Mouse (Mus musculus) liver, postnatal 0 days (tissue): ENCODE data around the gene Cux1. TPM values are rescaled to one million over a fixed set of nuclear protein-coding genes. Genes with fewer than 3 reads are reported as not detected.

ENCODE experiments used
- ATAC-seq: fragments of 200-750 bp; cut with Nextera tagmentation; 2 replicates; pipeline ENCODE4 v1.8.0; 2017; ENCODE audit warnings: mild to moderate bottlenecking, moderate library complexity
- DNase-seq: peaks from one replicate; pipeline ENCODE4 v3.0.0-alpha.2; 2016
- H3K27ac ChIP-seq: fragments of 300-500 bp; sonication (generic); 2 replicates; pipeline ENCODE4 v1.5.1; 2014; ENCODE audit warnings: antibody characterized with exemption, moderate library complexity, mild to moderate bottlenecking, low read depth
- H3K27me3 ChIP-seq: fragments of 300-500 bp; sonication (generic); 2 replicates; pipeline ENCODE4 v1.6.1; 2014; ENCODE audit warnings: low read length, control low read depth, mixed read lengths; ENCODE audit not compliant: insufficient read depth
- H3K36me3 ChIP-seq: fragments of 300-500 bp; sonication (generic); replicated peaks from 2 replicates; pipeline ENCODE4 v1.6.1; 2014; ENCODE audit warnings: mild to moderate bottlenecking, control low read depth, low read length, moderate library complexity, mixed read lengths; ENCODE audit not compliant: insufficient read depth
- H3K4me1 ChIP-seq: fragments of 300-500 bp; sonication (generic); 2 replicates; pipeline ENCODE4 v1.6.1; 2014; ENCODE audit warnings: antibody characterized with exemption, mild to moderate bottlenecking, control low read depth; ENCODE audit not compliant: insufficient read depth
- H3K4me2 ChIP-seq: fragments of 300-500 bp; sonication (generic); 2 replicates; pipeline ENCODE4 v1.6.1; 2014; ENCODE audit warnings: low read depth, mild to moderate bottlenecking, low read length, moderate library complexity, mixed read lengths
- H3K4me3 ChIP-seq: fragments of 300-500 bp; sonication (generic); 2 replicates; pipeline ENCODE4 v1.5.1; 2014; ENCODE audit warnings: low read depth, low read length
- H3K9ac ChIP-seq: fragments of 300-500 bp; sonication (generic); replicated peaks from 2 replicates; pipeline ENCODE4 v1.6.1; 2014; ENCODE audit warnings: mild to moderate bottlenecking, moderate library complexity
- H3K9me3 ChIP-seq: fragments of 300-500 bp; sonication (generic); 2 replicates; pipeline ENCODE4 v1.6.1; 2016; ENCODE audit warnings: mild to moderate bottlenecking, control low read depth, low read length, mixed read lengths
- CTCF ChIP-seq: sonication (generic); IDR thresholded peaks from 2 replicates; pipeline ENCODE4 v1.5.1; 2016; ENCODE audit warnings: antibody characterized with exemption, low read depth
- EP300 ChIP-seq: IDR thresholded peaks from 2 replicates; pipeline ENCODE4 v1.6.1; 2016; ENCODE audit warnings: antibody characterized with exemption, low read depth, mild to moderate bottlenecking
- WGBS: fragments of 180-500 bp; shearing (Covaris S2); extraction: QIAGEN DNeasy Blood & Tissue Kit; methylation state at CpG from one replicate; pipeline ENCODE4 v1.1.7; 2014; ENCODE audit not compliant: insufficient replicate concordance; 5-methylcytosine and 5-hydroxymethylcytosine counted together
- polyA plus RNA-seq: library from polyadenylated mRNA; unstranded; fragments of >200 nt; fragmentation: Nextera tagmentation; extraction: Ambion mirVana; gene quantifications from 2 replicates; pipeline ENCODE4 v1.2.1, GENCODE M21; 2015

The Cux1 gene
- polyA plus RNA-seq, 1 experiment from 2014 or later: 10.7 TPM

DNA sequence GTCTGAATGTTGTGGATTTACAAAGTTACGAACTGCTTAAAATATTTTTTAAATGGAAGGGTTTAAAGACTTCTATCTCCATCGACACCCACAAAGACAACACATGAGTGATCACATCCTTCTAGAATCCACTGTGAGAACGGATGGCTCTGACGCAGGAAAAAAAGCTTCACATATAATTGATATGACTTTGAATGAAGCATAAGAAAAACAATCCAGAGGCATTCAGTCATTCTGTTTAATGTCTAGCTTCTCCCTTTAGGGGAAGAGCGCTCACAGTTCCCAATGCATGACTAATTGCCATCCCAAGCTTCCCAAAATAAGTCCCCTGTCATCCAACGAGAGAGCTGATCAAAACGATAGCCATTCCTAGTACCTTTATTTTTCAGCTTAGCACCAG is 2.9 kb upstream of the Cux1 start:
- H3K4me3 ChIP-seq: no peak overlapping the region
- TF ChIP-seq CTCF (no peak), EP300 (no peak)
- DNase-seq: no peak
- ATAC-seq: no peak
- H3K27me3 ChIP-seq: peaks cover 29% of the 10 kb centered on the region
- no peak overlapping the region for H3K9ac ChIP-seq
- no peak overlapping the region for H3K27ac ChIP-seq
- 63% methylated on average over 7 of the region's 7 CpGs for WGBS
- no peaks in the 10 kb centered on the region for H3K9me3 ChIP-seq
- H3K36me3 ChIP-seq: no peaks in the 10 kb centered on the region
- H3K4me1 ChIP-seq: peaks cover 2% of the 10 kb centered on the region
- no peak overlapping the region for H3K4me2 ChIP-seq

DNA sequence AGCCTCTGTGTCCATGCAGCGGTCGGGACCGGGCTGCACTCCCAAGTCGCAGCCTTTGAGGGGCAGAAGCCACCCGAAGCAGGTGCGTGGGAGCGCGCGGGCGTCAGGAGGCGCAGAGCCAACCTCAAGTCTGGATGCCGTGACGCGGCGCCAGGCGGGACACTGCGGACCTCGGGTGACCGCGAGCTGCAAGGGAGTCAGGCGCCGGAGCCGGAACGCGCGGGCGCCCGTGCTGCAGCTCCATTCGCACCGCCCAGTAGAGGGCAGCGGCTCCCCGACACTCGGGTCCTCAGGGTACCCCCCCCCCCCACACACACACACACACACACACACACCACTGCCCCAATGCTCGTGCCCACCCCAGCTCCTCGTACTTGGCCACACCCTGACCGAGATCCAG is 1.5 kb upstream of the Cux1 start:
- H3K4me2 ChIP-seq: peak overlapping the region; percentile 100
- TF ChIP-seq CTCF: peak; percentile 72
- TF ChIP-seq EP300: no peak
- no peak overlapping the region for H3K27ac ChIP-seq
- H3K9me3 ChIP-seq: no peaks in the 10 kb centered on the region
- 1% methylated on average over 29 of the region's 36 CpGs for WGBS
- ATAC-seq (0 out of 2 replicates have a peak, but pooled peaks have one; percentile 6), DNase-seq (peak; percentile 82)
- peaks cover 9% of the 10 kb centered on the region for H3K4me1 ChIP-seq
- peak overlapping the region; percentile 99 for H3K4me3 ChIP-seq
- peaks cover 29% of the 10 kb centered on the region for H3K27me3 ChIP-seq
- H3K36me3 ChIP-seq: no peaks in the 10 kb centered on the region
- H3K9ac ChIP-seq: peak overlapping the region; percentile 84

DNA sequence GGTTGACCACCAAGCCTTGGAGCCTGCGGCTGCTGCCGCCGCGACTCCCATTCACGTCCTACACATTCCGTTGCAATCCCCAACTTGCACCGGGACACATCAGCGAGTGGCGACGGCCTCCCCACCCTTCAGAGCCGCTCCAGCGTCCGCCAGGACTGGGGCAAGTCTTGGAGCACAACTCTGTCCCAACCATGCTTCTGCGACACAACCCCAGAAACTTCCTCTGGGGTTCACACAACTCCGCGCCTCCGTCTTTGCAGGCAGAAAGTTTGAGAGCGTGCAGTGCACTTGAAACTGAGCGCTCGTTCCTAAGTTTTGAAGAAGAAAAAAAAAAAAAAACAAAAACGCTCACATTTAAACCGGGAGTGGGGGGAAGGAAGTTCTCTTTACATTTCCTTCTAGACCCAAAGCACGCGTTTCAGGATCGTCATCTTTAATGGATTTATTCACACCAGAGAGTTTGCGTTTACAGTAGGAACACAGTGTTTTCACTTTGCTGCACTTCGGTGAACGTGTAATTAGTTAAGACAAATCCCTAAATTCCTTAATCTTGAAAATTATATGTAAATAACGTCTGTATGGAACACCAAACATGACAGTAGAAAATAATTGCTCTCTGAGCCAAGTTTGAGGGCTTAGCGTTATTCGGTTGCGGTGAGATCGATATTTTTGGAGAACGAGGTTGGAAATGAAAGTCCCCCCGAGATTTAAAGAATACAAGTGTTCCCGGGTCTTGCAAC is 906 bp upstream of the Cux1 start:
- WGBS: under 1% methylated on average over 36 of the region's 36 CpGs
- peak overlapping the region; percentile 100 for H3K4me2 ChIP-seq
- peak overlapping the region; percentile 84 for H3K9ac ChIP-seq
- TF ChIP-seq CTCF (no peak), EP300 (no peak)
- peaks cover 29% of the 10 kb centered on the region for H3K27me3 ChIP-seq
- H3K36me3 ChIP-seq: no peaks in the 10 kb centered on the region
- H3K9me3 ChIP-seq: no peaks in the 10 kb centered on the region
- DNase-seq (peak; percentile 55), ATAC-seq (no peak)
- H3K4me3 ChIP-seq: peak overlapping the region; percentile 99
- H3K4me1 ChIP-seq: peaks cover 9% of the 10 kb centered on the region
- H3K27ac ChIP-seq: no peak overlapping the region

DNA sequence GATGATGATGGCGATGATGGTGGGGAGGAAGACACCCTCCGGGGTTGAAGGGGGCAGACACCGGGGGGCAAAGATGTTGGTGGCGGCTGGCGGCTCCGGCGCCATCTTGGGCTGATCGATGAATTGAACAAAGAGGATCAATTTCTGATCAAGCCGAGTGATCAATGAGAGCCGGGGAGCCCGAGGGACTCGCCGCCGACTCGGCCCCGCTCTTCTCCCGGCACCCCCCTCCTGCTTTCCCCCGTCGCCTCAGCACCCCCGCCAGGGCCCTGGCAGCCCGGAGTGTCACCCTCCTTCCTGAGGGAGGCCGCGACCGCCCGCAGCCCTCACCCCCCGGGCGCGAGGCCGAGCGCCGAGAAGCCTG is 496 bp downstream of the Cux1 start:
- Histone ChIP-seq H3K36me3 (no peaks in the 10 kb centered on the region), H3K9ac (peak overlapping the region; percentile 84), H3K4me1 (peaks cover 9% of the 10 kb centered on the region), H3K4me2 (peak overlapping the region; percentile 100), H3K9me3 (no peaks in the 10 kb centered on the region), H3K27me3 (peaks cover 28% of the 10 kb centered on the region), H3K4me3 (peak overlapping the region; percentile 99), H3K27ac (peak overlapping the region; percentile 80)
- DNase-seq: no peak
- under 1% methylated on average over 27 of the region's 31 CpGs for WGBS
- ATAC-seq: peak; percentile 49
- TF ChIP-seq CTCF (no peak), EP300 (no peak)

DNA sequence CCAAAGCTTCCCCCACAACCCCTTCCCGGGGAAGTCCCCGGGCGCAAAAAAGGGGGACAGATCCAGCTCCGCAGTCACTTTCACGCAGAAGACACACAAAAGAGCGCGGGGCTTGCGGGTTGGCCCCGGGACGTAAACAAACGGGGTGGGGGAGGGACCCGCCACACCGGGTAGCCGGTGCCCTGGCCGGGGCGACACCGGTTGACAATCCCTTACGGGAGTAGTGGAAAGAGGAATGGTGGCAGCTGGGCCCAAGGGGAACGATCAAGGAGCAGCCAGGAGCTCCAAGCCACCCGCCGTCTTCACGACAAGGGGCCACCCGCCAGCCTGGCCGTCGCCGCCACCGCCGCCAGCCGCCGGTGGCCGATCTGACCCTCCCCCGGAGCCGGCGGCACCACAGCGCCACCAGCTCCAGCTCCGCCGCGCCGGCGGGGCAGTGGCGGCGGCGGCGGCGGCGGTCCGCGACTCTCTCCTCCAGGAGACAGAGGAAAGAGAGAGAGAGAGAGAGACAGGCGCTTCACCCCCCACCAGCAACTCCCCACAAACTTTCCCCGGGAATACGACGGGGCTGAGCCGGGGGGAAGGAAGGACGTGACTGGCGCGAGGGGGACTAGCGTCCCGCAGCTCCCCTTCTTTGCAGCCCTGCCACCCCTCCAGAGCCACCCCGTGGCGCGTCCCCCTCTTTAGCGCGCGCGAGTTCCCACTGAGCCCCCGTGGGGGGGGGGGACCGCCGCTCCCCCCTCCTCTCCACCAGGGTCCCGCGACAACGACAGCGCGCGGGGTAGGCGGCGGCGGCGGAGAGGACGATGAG is 1.1 kb downstream of the Cux1 start:
- H3K4me2 ChIP-seq: peak overlapping the region; percentile 100
- peaks cover 9% of the 10 kb centered on the region for H3K4me1 ChIP-seq
- H3K4me3 ChIP-seq: peak overlapping the region; percentile 99
- ATAC-seq (peak; percentile 35), DNase-seq (peak; percentile 72)
- H3K27me3 ChIP-seq: peaks cover 24% of the 10 kb centered on the region
- H3K9ac ChIP-seq: peak overlapping the region; percentile 84
- WGBS: under 1% methylated on average over 38 of the region's 79 CpGs
- no peaks in the 10 kb centered on the region for H3K36me3 ChIP-seq
- H3K9me3 ChIP-seq: no peaks in the 10 kb centered on the region
- TF ChIP-seq CTCF (0 out of 2 replicates have a peak, but pooled peaks have one; percentile 18), EP300 (no peak)
- H3K27ac ChIP-seq: peak overlapping the region; percentile 80

DNA sequence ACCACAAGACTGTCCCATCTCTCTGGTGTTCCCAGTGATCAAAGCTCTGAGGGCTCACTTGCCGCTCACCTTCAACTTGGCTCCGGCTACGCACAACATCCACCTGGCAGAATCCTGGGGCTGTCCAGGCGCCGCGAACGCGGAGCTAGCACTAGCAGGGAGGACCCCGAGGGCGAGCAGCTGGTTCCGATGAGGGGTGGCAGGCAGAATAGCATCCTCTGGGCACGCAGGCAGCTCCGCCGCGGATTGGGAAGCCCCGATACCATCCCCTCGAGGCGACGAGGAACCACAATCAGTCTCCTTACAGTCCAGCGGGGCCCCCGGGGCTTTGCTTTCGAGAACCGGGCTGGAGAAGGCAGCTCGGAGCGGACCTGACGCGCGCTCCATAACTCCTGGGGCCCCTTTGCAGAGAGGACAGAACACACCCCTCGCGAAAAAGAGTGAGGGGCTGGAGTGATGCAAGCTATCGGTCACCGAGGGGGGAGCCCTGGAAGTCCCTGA is 1.9 kb downstream of the Cux1 start:
- ATAC-seq (no peak), DNase-seq (peak; percentile 56)
- no peak for TF ChIP-seq EP300
- no peak for TF ChIP-seq CTCF
- WGBS: 3% methylated on average over 32 of the region's 32 CpGs
- Histone ChIP-seq H3K9ac (peak overlapping the region; percentile 84), H3K36me3 (no peaks in the 10 kb centered on the region), H3K27ac (peak overlapping the region; percentile 36; the same call in 1 of the 2 replicates), H3K4me3 (peak overlapping the region; percentile 99), H3K9me3 (no peaks in the 10 kb centered on the region), H3K27me3 (peaks cover 20% of the 10 kb centered on the region), H3K4me1 (peaks cover 9% of the 10 kb centered on the region), H3K4me2 (peak overlapping the region; percentile 100)
